Mouse (Mus musculus): ENCODE results near the gene Clybl. TPM values are rescaled to one million over a fixed set of nuclear protein-coding genes. Genes with fewer than 3 reads are reported as not detected.

Gene Clybl
- total and polyA plus RNA-seq, 3 experiments = 13.4 to 36.6 TPM; not detected in 1

- no peaks in the 10 kb centered on the region for H3K27me3 ChIP-seq (ENCODE audit: control insufficient read depth in 1 of 2, insufficient read depth in 2 of 2, low read length in 2 of 2)
- H3K36me3 ChIP-seq (ENCODE audit: control insufficient read depth in 1 of 2, insufficient read depth in 2 of 2, low read length in 2 of 2) = peaks cover 0 to 7% of the 10 kb centered on the region in 2 experiments; a peak in 2 of 4 replicates
- no peak for DNase-seq (ENCODE audit: low read depth, low spot score)
- no peaks in the 10 kb centered on the region for H3K79me2 ChIP-seq (ENCODE audit: control insufficient read depth, insufficient read depth, low read length, poor library complexity)
- peaks cover 7 to 9% of the 10 kb centered on the region in 2 experiments for H3K4me1 ChIP-seq (ENCODE audit: control insufficient read depth in 1 of 2, insufficient read depth in 2 of 2, low read length in 2 of 2)
- no peak for TF ChIP-seq TAL1 (IDR thresholded peaks at IDR 0.05; ENCODE audit: low read length)
- TF ChIP-seq TBP (IDR thresholded peaks at IDR 0.05; ENCODE audit: low read depth, low read length) = no peak
- TF ChIP-seq UBTF (IDR thresholded peaks at IDR 0.05; ENCODE audit: borderline replicate concordance, insufficient read depth, low read depth, low read length) = no peak
- TF ChIP-seq CHD1 (IDR thresholded peaks at IDR 0.05; ENCODE audit: low read depth, low read length) = no peak
- TF ChIP-seq USF1 (IDR thresholded peaks at IDR 0.05; ENCODE audit: low read depth, low read length) = no peak
- no peak for TF ChIP-seq ZMIZ1 (IDR thresholded peaks at IDR 0.05; ENCODE audit: low read depth, low read length)
- no peak for TF ChIP-seq EP300 (IDR thresholded peaks at IDR 0.05; ENCODE audit: low read depth in 1 of 2, low read length in 2 of 2)
- TF ChIP-seq ELF1 (IDR thresholded peaks at IDR 0.05; ENCODE audit: low read depth, low read length) = no peak
- no peak for TF ChIP-seq ZC3H11A (IDR thresholded peaks at IDR 0.05; ENCODE audit: low read depth, low read length)
- TF ChIP-seq MYB (IDR thresholded peaks at IDR 0.05; ENCODE audit: low read depth, low read length) = no peak
- no peak for TF ChIP-seq KAT2A (conservative IDR thresholded peaks at IDR 0.05; ENCODE audit: low read depth, low read length)
- TF ChIP-seq MAFK (IDR thresholded peaks at IDR 0.05; ENCODE audit: borderline replicate concordance, low read depth, low read length) = no peak
- TF ChIP-seq RCOR1 (IDR thresholded peaks at IDR 0.05; ENCODE audit: low read depth, low read length) = no peak
- TF ChIP-seq E2F4 (IDR thresholded peaks at IDR 0.05; ENCODE audit: borderline replicate concordance, low read depth, low read length) = no peak
- H3K4me3 ChIP-seq (ENCODE audit: control insufficient read depth in 1 of 2, insufficient read depth in 1 of 2, low read depth in 2 of 2, low read length in 2 of 2) = no peak overlapping the region
- H3K27ac ChIP-seq (ENCODE audit: control insufficient read depth, low read depth, low read length) = no peak overlapping the region
- H3K9ac ChIP-seq (ENCODE audit: control insufficient read depth, low read depth, low read length, poor library complexity, severe bottlenecking) = no peak overlapping the region
- H3K9me3 ChIP-seq (replicated peaks; ENCODE audit: insufficient read depth, low read length) = no peaks in the 10 kb centered on the region
Measured at GRCm38 (mm10) chr14:122315743-122316142, 134.2 kb downstream of the Clybl start.

- H3K27ac ChIP-seq (ENCODE audit: control insufficient read depth, low read depth, low read length) = no peak overlapping the region
- DNase-seq (ENCODE audit: low read depth, low spot score) = peak; percentile 43
- no peak for TF ChIP-seq MAFK (IDR thresholded peaks at IDR 0.05; ENCODE audit: borderline replicate concordance, low read depth, low read length)
- 0 out of 2 replicates have a peak, but pooled peaks have one; percentile 14 for TF ChIP-seq MXI1 (IDR thresholded peaks at IDR 0.05; ENCODE audit: low read depth, low read length)
- TF ChIP-seq TCF12 (IDR thresholded peaks at IDR 0.05; ENCODE audit: low read depth, low read length) = no peak
- 0 out of 2 replicates have a peak, but pooled peaks have one; percentile 17 for TF ChIP-seq SIN3A (IDR thresholded peaks at IDR 0.05; ENCODE audit: low read length)
- TF ChIP-seq RAD21 (IDR thresholded peaks at IDR 0.05; ENCODE audit: low read depth, low read length) = no peak
- TF ChIP-seq KAT2A (conservative IDR thresholded peaks at IDR 0.05; ENCODE audit: low read depth, low read length) = no peak
- TF ChIP-seq CHD2 (IDR thresholded peaks at IDR 0.05; ENCODE audit: low read length) = no peak
- no peak for TF ChIP-seq ZC3H11A (IDR thresholded peaks at IDR 0.05; ENCODE audit: low read depth, low read length)
Measured at GRCm38 (mm10) chr14:122322136-122322535, 140.6 kb downstream of the Clybl start.

More at GRCm38 (mm10) chr14:122322136-122322535, 140.6 kb downstream of the Clybl start:
- H3K9ac ChIP-seq (ENCODE audit: control insufficient read depth, low read depth, low read length, poor library complexity, severe bottlenecking) = no peak overlapping the region
- H3K79me2 ChIP-seq (ENCODE audit: control insufficient read depth, insufficient read depth, low read length, poor library complexity) = no peaks in the 10 kb centered on the region
- no peak overlapping the region for H3K4me3 ChIP-seq (ENCODE audit: control insufficient read depth in 1 of 2, insufficient read depth in 1 of 2, low read depth in 2 of 2, low read length in 2 of 2)
- no peaks in the 10 kb centered on the region for H3K9me3 ChIP-seq (replicated peaks; ENCODE audit: insufficient read depth, low read length)
- H3K4me1 ChIP-seq (ENCODE audit: control insufficient read depth in 1 of 2, insufficient read depth in 2 of 2, low read length in 2 of 2) = no peaks in the 10 kb centered on the region
- no peaks in the 10 kb centered on the region for H3K36me3 ChIP-seq (ENCODE audit: control insufficient read depth in 1 of 2, insufficient read depth in 2 of 2, low read length in 2 of 2)
- H3K27me3 ChIP-seq (ENCODE audit: control insufficient read depth in 1 of 2, insufficient read depth in 2 of 2, low read length in 2 of 2) = no peaks in the 10 kb centered on the region
